ENCODE assay signal across 33 mouse cellular contexts in genomic region chr5:147307398-147307785, GRCm38 (mm10). TPM values are rescaled to one million over a fixed set of nuclear protein-coding genes. Genes with fewer than 3 reads are reported as not detected.
DNase-seq lines count a peak whose midpoint lies in the region; ATAC-seq and TF ChIP-seq lines count a peak whose summit lies in the region.
"Had no signal": no experiment of that assay in that cellular context is flagged by ENCODE, and none has a peak within 500 bp of the region (broad histone marks: within the 10 kb centered on the region; RNA-seq: fewer than 3 reads in every experiment).

No protein-coding gene starts in this region.

- intact Hi-C loops in heart, postnatal 14 days (cut with DNase I), result no loop called here

- under 1% methylated on average over 12 of the region's 12 CpGs for WGBS in forebrain, embryonic 11.5 days
- 1% methylated on average over 12 of the region's 12 CpGs for WGBS in forebrain, embryonic 13.5 days
- under 1% methylated on average over 12 of the region's 12 CpGs for WGBS in stomach, embryonic 15.5 days
- WGBS in stomach, postnatal 0 days, result 3% methylated on average over 12 of the region's 12 CpGs
- 5% methylated on average over 12 of the region's 12 CpGs for WGBS in large intestine, adult 2 months

- no peak for TF ChIP-seq CTCF in stomach, postnatal 0 days (IDR thresholded peaks at IDR 0.05; ENCODE audit: low read depth)

- H3K4me2 ChIP-seq in forebrain, embryonic 11.5 days (ENCODE audit: low read depth, low read length, severe bottlenecking), result no peak overlapping the region
- H3K4me2 ChIP-seq in forebrain, embryonic 13.5 days, result no peak overlapping the region
- H3K4me2 ChIP-seq in stomach, embryonic 15.5 days, result no peak overlapping the region
- no peak overlapping the region for H3K4me2 ChIP-seq in stomach, postnatal 0 days (replicated peaks; ENCODE audit: low read depth)
- H3K4me2 ChIP-seq: forebrain, embryonic 15.5 days; neural tube, embryonic 12.5 days had no signal

- no peak overlapping the region for H3K4me3 ChIP-seq in forebrain, embryonic 11.5 days (ENCODE audit: low read depth, low read length)
- H3K4me3 ChIP-seq in forebrain, embryonic 13.5 days, result no peak overlapping the region
- peak overlapping the region; percentile 36; the same call in 1 of the 2 replicates for H3K4me3 ChIP-seq in stomach, embryonic 15.5 days (replicated peaks)
- H3K4me3 ChIP-seq in stomach, postnatal 0 days (ENCODE audit: low read depth, low read length), result no peak overlapping the region
- H3K4me3 ChIP-seq: forebrain, embryonic 15.5 days; liver, embryonic 12.5 days; neural tube, embryonic 12.5 days had no signal

- no peak for ATAC-seq in forebrain, embryonic 11.5 days (replicated peaks; ENCODE audit: low FRiP score)
- no peak for ATAC-seq in forebrain, embryonic 13.5 days
- ATAC-seq in stomach, embryonic 15.5 days (ENCODE audit: insufficient read depth, low FRiP score, low read depth), result 0 out of 2 replicates have a peak, but pooled peaks have one; percentile 14
- ATAC-seq in stomach, postnatal 0 days (ENCODE audit: low FRiP score, low TSS enrichment), result no peak
- ATAC-seq: forebrain, embryonic 15.5 days; liver, embryonic 12.5 days had no signal

- no peak overlapping the region for H3K9ac ChIP-seq in forebrain, embryonic 11.5 days (ENCODE audit: low read length)
- H3K9ac ChIP-seq in forebrain, embryonic 13.5 days, result no peak overlapping the region
- H3K9ac ChIP-seq in stomach, embryonic 15.5 days, result no peak overlapping the region
- no peak overlapping the region for H3K9ac ChIP-seq in stomach, postnatal 0 days (ENCODE audit: low read length)
- H3K9ac ChIP-seq: embryonic facial prominence, embryonic 13.5 days; forebrain, embryonic 15.5 days; heart, embryonic 12.5 days; hindbrain, embryonic 12.5 days; liver, embryonic 12.5 days; neural tube, embryonic 12.5 days had no signal

- no peak for TF ChIP-seq EP300 in stomach, postnatal 0 days (optimal IDR thresholded peaks at IDR 0.05)

- DNase-seq in forebrain, embryonic 11.5 days (ENCODE audit: low spot score), result peak; percentile 49
- DNase-seq in stomach, postnatal 0 days (ENCODE audit: low spot score), result no peak
- DNase-seq in large intestine, adult 2 months (ENCODE audit: low read depth, low spot score), result peak; percentile 46
- DNase-seq in adrenal gland, adult (ENCODE audit: inconsistent age in 2 of 2, low spot score in 1 of 2), result no peak
- DNase-seq in heart, postnatal 14 days, result no peak
- no peak for DNase-seq in adrenal gland, postnatal 36 days
- DNase-seq: adrenal gland, postnatal 10 days; cerebellum, adult 2 months; cerebellum, postnatal 25 days; gastrocnemius, postnatal 10 days; heart, postnatal 10 days; left cerebral cortex, postnatal 4 days; lung, adult 2 months; lung, postnatal 14 days; midbrain, embryonic 14.5 days; retina, postnatal 1 day; right cerebral cortex, postnatal 25 days had no signal

- no peaks in the 10 kb centered on the region for H3K9me3 ChIP-seq in forebrain, embryonic 11.5 days (ENCODE audit: control insufficient read depth, low read length)
- H3K9me3 ChIP-seq in forebrain, embryonic 13.5 days (replicated peaks), result no peaks in the 10 kb centered on the region
- H3K9me3 ChIP-seq in stomach, embryonic 15.5 days, result no peaks in the 10 kb centered on the region
- no peaks in the 10 kb centered on the region for H3K9me3 ChIP-seq in stomach, postnatal 0 days (ENCODE audit: control insufficient read depth, low read length)
- H3K9me3 ChIP-seq: embryonic facial prominence, embryonic 13.5 days; forebrain, embryonic 15.5 days; heart, embryonic 12.5 days; hindbrain, embryonic 12.5 days; liver, embryonic 12.5 days; neural tube, embryonic 12.5 days had no signal

- no peaks in the 10 kb centered on the region for H3K36me3 ChIP-seq in forebrain, embryonic 11.5 days (ENCODE audit: control insufficient read depth, insufficient read depth, low read length)
- H3K36me3 ChIP-seq in forebrain, embryonic 13.5 days (ENCODE audit: poor library complexity, severe bottlenecking), result no peaks in the 10 kb centered on the region
- H3K36me3 ChIP-seq in stomach, embryonic 15.5 days, result no peaks in the 10 kb centered on the region
- no peaks in the 10 kb centered on the region for H3K36me3 ChIP-seq in stomach, postnatal 0 days (ENCODE audit: control insufficient read depth, insufficient read depth, low read length)
- H3K36me3 ChIP-seq: embryonic facial prominence, embryonic 13.5 days; forebrain, embryonic 15.5 days; heart, embryonic 12.5 days; hindbrain, embryonic 12.5 days; liver, embryonic 12.5 days; neural tube, embryonic 12.5 days had no signal

- peaks cover 2% of the 10 kb centered on the region for H3K4me1 ChIP-seq in forebrain, embryonic 11.5 days (replicated peaks; ENCODE audit: control insufficient read depth, insufficient read depth, low read length)
- H3K4me1 ChIP-seq in forebrain, embryonic 13.5 days, result peaks cover 14% of the 10 kb centered on the region; the same call in 1 of the 2 replicates
- H3K4me1 ChIP-seq in stomach, embryonic 15.5 days, result peaks cover 19% of the 10 kb centered on the region
- H3K4me1 ChIP-seq in stomach, postnatal 0 days (replicated peaks; ENCODE audit: control insufficient read depth, insufficient read depth), result no peaks in the 10 kb centered on the region
- H3K4me1 ChIP-seq: liver, embryonic 12.5 days had no signal

- H3K27me3 ChIP-seq in forebrain, embryonic 11.5 days (ENCODE audit: control insufficient read depth, insufficient read depth, low read length), result peaks cover 100% of the 10 kb centered on the region
- peaks cover 100% of the 10 kb centered on the region for H3K27me3 ChIP-seq in forebrain, embryonic 13.5 days
- H3K27me3 ChIP-seq in stomach, embryonic 15.5 days (replicated peaks), result peaks cover 96% of the 10 kb centered on the region
- peaks cover 53% of the 10 kb centered on the region; the same call in 1 of the 2 replicates for H3K27me3 ChIP-seq in stomach, postnatal 0 days (ENCODE audit: control insufficient read depth, insufficient read depth, low read length)

- no peak overlapping the region for H3K27ac ChIP-seq in forebrain, embryonic 11.5 days (ENCODE audit: low read depth, low read length)
- no peak overlapping the region for H3K27ac ChIP-seq in forebrain, embryonic 13.5 days
- H3K27ac ChIP-seq in stomach, embryonic 15.5 days, result no peak overlapping the region
- no peak overlapping the region for H3K27ac ChIP-seq in stomach, postnatal 0 days (replicated peaks)
- H3K27ac ChIP-seq: embryonic facial prominence, embryonic 13.5 days; forebrain, embryonic 15.5 days; hindbrain, embryonic 12.5 days; liver, embryonic 12.5 days; neural tube, embryonic 12.5 days had no signal

RNA-seq across cellular contexts. Expression of gene Cdx2, which starts 0.3 kb away (rescaled TPM):
- not detected in 2 replicates for polyA plus RNA-seq in forebrain, embryonic 11.5 days (2014; fragmentation: Nextera tagmentation; extraction: Ambion mirVana)
- polyA plus RNA-seq in forebrain, embryonic 13.5 days (2015; fragmentation: Nextera tagmentation; extraction: Ambion mirVana), result not detected in 2 replicates
- polyA plus RNA-seq in stomach, embryonic 15.5 days (2015; fragmentation: Nextera tagmentation; extraction: Ambion mirVana), result 8.1 and 9.8 TPM in 2 replicates
- polyA plus RNA-seq in stomach, postnatal 0 days (2015; fragmentation: Nextera tagmentation; extraction: Ambion mirVana), result 0.05 and 0.06 TPM in 2 replicates
- polyA plus RNA-seq in large intestine, adult 2 months (2012; rRNA removed), result 149 and 189 TPM in 2 replicates
- total RNA-seq in heart, postnatal 14 days (2021), result not detected
- not detected for total RNA-seq in adrenal gland, postnatal 36 days (2021)
- total RNA-seq: adrenal gland, postnatal 10 days; gastrocnemius, postnatal 10 days; granulocyte monocyte progenitor cell, adult 5-6 weeks; heart, postnatal 10 days; layer of hippocampus, postnatal 10 days; left cerebral cortex, adult 8-10 months; left cerebral cortex, postnatal 4 days; megakaryocyte, adult 5-6 weeks had no signal
- polyA plus RNA-seq: cerebellum, adult 2 months; embryonic facial prominence, embryonic 13.5 days; forebrain, embryonic 15.5 days; heart, embryonic 12.5 days; hindbrain, embryonic 12.5 days; kidney, embryonic 14.5 days; liver, embryonic 12.5 days; lung, adult 2 months; midbrain, embryonic 14.5 days; neural tube, embryonic 12.5 days; spleen, adult 2 months; urinary bladder, adult 2 months had no signal

RNA-seq across cellular contexts. Expression of gene Urad, which starts 14.8 kb away (rescaled TPM):
- not detected in 2 replicates for polyA plus RNA-seq in forebrain, embryonic 11.5 days (2014; fragmentation: Nextera tagmentation; extraction: Ambion mirVana)
- not detected in 2 replicates for polyA plus RNA-seq in forebrain, embryonic 13.5 days (2015; fragmentation: Nextera tagmentation; extraction: Ambion mirVana)
- 0.41 and 0.71 TPM in 2 replicates for polyA plus RNA-seq in stomach, embryonic 15.5 days (2015; fragmentation: Nextera tagmentation; extraction: Ambion mirVana)
- polyA plus RNA-seq in stomach, postnatal 0 days (2015; fragmentation: Nextera tagmentation; extraction: Ambion mirVana), result not detected in 2 replicates
- polyA plus RNA-seq in large intestine, adult 2 months (2012; rRNA removed), result 1.8 and 4.6 TPM in 2 replicates
- not detected for total RNA-seq in heart, postnatal 14 days (2021)
- 1 to 10 TPM in 1 of 2 experiments, not detected in 1; 3.7 TPM for total RNA-seq in adrenal gland, postnatal 36 days (2021)
- total RNA-seq: gastrocnemius, postnatal 10 days; granulocyte monocyte progenitor cell, adult 5-6 weeks; heart, postnatal 10 days; layer of hippocampus, postnatal 10 days; left cerebral cortex, adult 8-10 months; left cerebral cortex, postnatal 4 days; megakaryocyte, adult 5-6 weeks had no signal
- polyA plus RNA-seq: cerebellum, adult 2 months; embryonic facial prominence, embryonic 13.5 days; forebrain, embryonic 15.5 days; heart, embryonic 12.5 days; hindbrain, embryonic 12.5 days; kidney, embryonic 14.5 days; lung, adult 2 months; midbrain, embryonic 14.5 days; neural tube, embryonic 12.5 days; spleen, adult 2 months; thymus, postnatal 0 days; urinary bladder, adult 2 months had no signal

RNA-seq across cellular contexts. Expression of gene Pdx1, which starts 37.6 kb away (rescaled TPM):
- polyA plus RNA-seq in forebrain, embryonic 11.5 days (2014; fragmentation: Nextera tagmentation; extraction: Ambion mirVana), result not detected in 2 replicates
- polyA plus RNA-seq in forebrain, embryonic 13.5 days (2015; fragmentation: Nextera tagmentation; extraction: Ambion mirVana), result not detected in 2 replicates
- 10.0 and 14.0 TPM in 2 replicates for polyA plus RNA-seq in stomach, embryonic 15.5 days (2015; fragmentation: Nextera tagmentation; extraction: Ambion mirVana)
- 3.0 and 3.6 TPM in 2 replicates for polyA plus RNA-seq in stomach, postnatal 0 days (2015; fragmentation: Nextera tagmentation; extraction: Ambion mirVana)
- 0.04 and 0.12 TPM in 2 replicates for polyA plus RNA-seq in large intestine, adult 2 months (2012; rRNA removed)
- total RNA-seq in heart, postnatal 14 days (2021), result not detected
- total RNA-seq in adrenal gland, postnatal 36 days (2021), result not detected
- total RNA-seq: adrenal gland, postnatal 10 days; gastrocnemius, postnatal 10 days; granulocyte monocyte progenitor cell, adult 5-6 weeks; heart, postnatal 10 days; layer of hippocampus, postnatal 10 days; left cerebral cortex, adult 8-10 months; left cerebral cortex, postnatal 4 days; megakaryocyte, adult 5-6 weeks had no signal
- polyA plus RNA-seq: cerebellum, adult 2 months; embryonic facial prominence, embryonic 13.5 days; forebrain, embryonic 15.5 days; heart, embryonic 12.5 days; hindbrain, embryonic 12.5 days; lung, adult 2 months; midbrain, embryonic 14.5 days; neural tube, embryonic 12.5 days; spleen, adult 2 months; thymus, postnatal 0 days; urinary bladder, adult 2 months had no signal

Comparison
In these comparisons a context has a peak if more than half of its experiments do, and no peak if none do; other contexts are left out.
1. DNase-seq: peak in forebrain, embryonic 11.5 days (single experiment) and large intestine, adult 2 months (single experiment); none in stomach, postnatal 0 days (single experiment), adrenal gland, adult (0 of 2), heart, postnatal 14 days (0 of 2) and adrenal gland, postnatal 36 days (0 of 2).
2. RNA of gene Cdx2, which starts 0.3 kb away (polyA plus RNA-seq): 149 to 189 TPM in large intestine, adult 2 months; 8.1 to 9.8 TPM in stomach, embryonic 15.5 days, 0.05 to 0.06 TPM in stomach, postnatal 0 days, not detected in forebrain, embryonic 13.5 days and not detected in forebrain, embryonic 11.5 days; every median in the first group is over 10 times any median in the second.